Mouse (Mus musculus): ENCODE measurements around the gene Dzip1.

GRCm38 (mm10) chr14:118920654-118921053, 4.6 kb downstream of the Dzip1 start:
- TF ChIP-seq CTCF (IDR thresholded peaks at IDR 0.05; ENCODE audit: low read depth, low read length) (no peak), GATA1 (IDR thresholded peaks at IDR 0.05; ENCODE audit: borderline replicate concordance, low read length) (no peak), TAL1 (conservative IDR thresholded peaks at IDR 0.05; ENCODE audit: low read depth, low read length) (no peak)

Data from G1E (cell line).